Mouse (Mus musculus) stomach, embryonic 15.5 days (tissue): ENCODE data around the gene A030014E15Rik. TPM values are rescaled to one million over a fixed set of nuclear protein-coding genes. Genes with fewer than 3 reads are reported as not detected.
"Not testable (repeated sequence)": the region's sequence is repeated elsewhere in the genome, so short reads cannot be mapped to it uniquely, and the experiment has no call there.

Source experiments
- ATAC-seq: fragments of 200-750 bp; cut with Nextera tagmentation; 2 replicates; pipeline ENCODE4 v1.8.0; 2017; ENCODE audit warnings: low read depth, moderate number of reproducible peaks, moderate TSS enrichment; ENCODE audit not compliant: insufficient read depth, low FRiP score
- H3K27ac ChIP-seq: fragments of 300-500 bp; sonication (generic); 2 replicates; pipeline ENCODE4 v1.5.1; 2015; ENCODE audit warnings: mild to moderate bottlenecking, inconsistent platforms
- H3K27me3 ChIP-seq: fragments of 300-500 bp; sonication (generic); replicated peaks from 2 replicates; pipeline ENCODE4 v1.6.1; 2015; ENCODE audit warnings: inconsistent platforms
- H3K36me3 ChIP-seq: fragments of 300-500 bp; sonication (generic); 2 replicates; pipeline ENCODE4 v1.6.1; 2015; ENCODE audit warnings: inconsistent platforms
- H3K4me1 ChIP-seq: fragments of 300-500 bp; sonication (generic); 2 replicates; pipeline ENCODE4 v1.6.1; 2015; ENCODE audit warnings: inconsistent platforms
- H3K4me2 ChIP-seq: fragments of 300-500 bp; sonication (generic); 2 replicates; pipeline ENCODE4 v1.6.1; 2015; ENCODE audit warnings: mild to moderate bottlenecking, inconsistent platforms
- H3K4me3 ChIP-seq: fragments of 300-500 bp; sonication (generic); replicated peaks from 2 replicates; pipeline ENCODE4 v1.5.1; 2015; ENCODE audit warnings: inconsistent platforms
- H3K9ac ChIP-seq: fragments of 300-500 bp; sonication (generic); 2 replicates; pipeline ENCODE4 v1.6.1; 2015; ENCODE audit warnings: inconsistent platforms
- H3K9me3 ChIP-seq: fragments of 300-500 bp; sonication (generic); 2 replicates; pipeline ENCODE4 v1.6.1; 2016; ENCODE audit warnings: inconsistent platforms
- WGBS: fragments of 180-500 bp; shearing (Covaris S2); methylation state at CpG from one replicate; pipeline ENCODE4 v1.1.7; 2015; 5-methylcytosine and 5-hydroxymethylcytosine counted together
- polyA plus RNA-seq: library from polyadenylated mRNA; unstranded; fragments of >200 nt; fragmentation: Nextera tagmentation; extraction: Ambion mirVana; gene quantifications from 2 replicates; pipeline ENCODE4 v1.2.1, GENCODE M21; 2015

The A030014E15Rik gene
- polyA plus RNA-seq, 1 experiment from 2014 or later: not detected

- H3K9me3 ChIP-seq, ATAC-seq, H3K27me3 ChIP-seq, H3K4me3 ChIP-seq, H3K4me1 ChIP-seq, H3K9ac ChIP-seq, H3K4me2 ChIP-seq, H3K36me3 ChIP-seq, H3K27ac ChIP-seq: not testable (repeated sequence)
- no CpG with 5 or more reads among the region's 6 CpGs for WGBS
Measured at GRCm38 (mm10) chr1:82943295-82943694, 18.6 kb downstream of the A030014E15Rik start, which contains the start of gene A030003K21Rik. Gene A030003K21Rik, minus strand, starts transcription at chr1:82943388.

- H3K4me2 ChIP-seq, ATAC-seq, H3K9me3 ChIP-seq, H3K9ac ChIP-seq, H3K27ac ChIP-seq, H3K36me3 ChIP-seq, H3K4me3 ChIP-seq, H3K27me3 ChIP-seq, H3K4me1 ChIP-seq: not testable (repeated sequence)
- 100% methylated on average over 1 of the region's 2 CpGs for WGBS
Measured at GRCm38 (mm10) chr1:82946029-82946428, 21.3 kb downstream of the A030014E15Rik start.

- Histone ChIP-seq H3K4me2 (no peak overlapping the region), H3K27me3 (no peaks in the 10 kb centered on the region), H3K27ac (no peak overlapping the region), H3K36me3 (no peaks in the 10 kb centered on the region), H3K4me1 (no peaks in the 10 kb centered on the region), H3K9me3 (no peaks in the 10 kb centered on the region), H3K4me3 (no peak overlapping the region), H3K9ac (no peak overlapping the region)
- 88% methylated on average over 2 of the region's 2 CpGs for WGBS
- ATAC-seq: no peak
Measured at GRCm38 (mm10) chr1:82948601-82949000, 23.9 kb downstream of the A030014E15Rik start.

GRCm38 (mm10) chr1:82955913-82956312 lies 31.2 kb downstream of the A030014E15Rik start, which contains the start of gene Gm7544:
Gene Gm7544, minus strand, starts transcription at chr1:82956013.
- H3K36me3 ChIP-seq, H3K9me3 ChIP-seq, H3K4me3 ChIP-seq, ATAC-seq, H3K27ac ChIP-seq, H3K4me1 ChIP-seq, H3K4me2 ChIP-seq, H3K9ac ChIP-seq, H3K27me3 ChIP-seq: not testable (repeated sequence)

- 78% methylated on average over 11 of the region's 11 CpGs for WGBS
- H3K4me1 ChIP-seq: no peaks in the 10 kb centered on the region
- no peaks in the 10 kb centered on the region for H3K36me3 ChIP-seq
- ATAC-seq: no peak
- no peaks in the 10 kb centered on the region for H3K9me3 ChIP-seq
- H3K27ac ChIP-seq: no peak within 1 kb of the TSS
- no peak within 1 kb of the TSS for H3K4me3 ChIP-seq
- no peaks in the 10 kb centered on the region for H3K27me3 ChIP-seq
- no peak within 1 kb of the TSS for H3K4me2 ChIP-seq
- no peak within 1 kb of the TSS for H3K9ac ChIP-seq
Measured at GRCm38 (mm10) chr1:82959870-82960385, 35.2 kb downstream of the A030014E15Rik start, which contains the start of gene Gm47955. Gene Gm47955, plus strand, starts transcription at chr1:82960286.

GRCm38 (mm10) chr1:82966413-82966812 lies 41.7 kb downstream of the A030014E15Rik start:
- Histone ChIP-seq H3K27ac (no peak overlapping the region), H3K4me1 (no peaks in the 10 kb centered on the region), H3K36me3 (no peaks in the 10 kb centered on the region), H3K4me3 (no peak overlapping the region), H3K9ac (no peak overlapping the region), H3K4me2 (no peak overlapping the region), H3K27me3 (no peaks in the 10 kb centered on the region), H3K9me3 (no peaks in the 10 kb centered on the region)
- 60% methylated on average over 3 of the region's 3 CpGs for WGBS
- no peak for ATAC-seq

- H3K27ac ChIP-seq: no peak overlapping the region
- no peak; the same call in 1 of the 2 replicates for ATAC-seq
- no peak overlapping the region for H3K4me3 ChIP-seq
- no peaks in the 10 kb centered on the region for H3K36me3 ChIP-seq
- WGBS: 25% methylated on average over 4 of the region's 4 CpGs
- no peaks in the 10 kb centered on the region for H3K4me1 ChIP-seq
- H3K9ac ChIP-seq: no peak overlapping the region
- H3K4me2 ChIP-seq: no peak overlapping the region
- no peaks in the 10 kb centered on the region for H3K27me3 ChIP-seq
- no peaks in the 10 kb centered on the region for H3K9me3 ChIP-seq
Measured at GRCm38 (mm10) chr1:82972046-82972445, 47.3 kb downstream of the A030014E15Rik start.

GRCm38 (mm10) chr1:82973244-82973643 lies 48.5 kb downstream of the A030014E15Rik start:
- H3K9me3 ChIP-seq: no peaks in the 10 kb centered on the region

GRCm38 (mm10) chr1:82973901-82974300 lies 49.2 kb downstream of the A030014E15Rik start:
- Histone ChIP-seq H3K27ac (no peak overlapping the region), H3K36me3 (no peaks in the 10 kb centered on the region), H3K4me1 (no peaks in the 10 kb centered on the region), H3K4me2 (no peak overlapping the region), H3K9ac (no peak overlapping the region), H3K4me3 (no peak overlapping the region), H3K27me3 (no peaks in the 10 kb centered on the region), H3K9me3 (no peaks in the 10 kb centered on the region)
- 60% methylated on average over 6 of the region's 6 CpGs for WGBS
- ATAC-seq: no peak

More at GRCm38 (mm10) chr1:82973244-82973643, 48.5 kb downstream of the A030014E15Rik start:
- no peaks in the 10 kb centered on the region for H3K4me1 ChIP-seq
- no peak overlapping the region for H3K4me2 ChIP-seq
- H3K27me3 ChIP-seq: no peaks in the 10 kb centered on the region
- H3K27ac ChIP-seq: no peak overlapping the region
- no peak overlapping the region for H3K4me3 ChIP-seq
- H3K9ac ChIP-seq: no peak overlapping the region
- ATAC-seq: no peak
- H3K36me3 ChIP-seq: no peaks in the 10 kb centered on the region
- 78% methylated on average over 1 of the region's 1 CpGs for WGBS

- Histone ChIP-seq H3K9me3 (no peaks in the 10 kb centered on the region), H3K4me1 (no peaks in the 10 kb centered on the region), H3K4me3 (no peak overlapping the region), H3K4me2 (no peak overlapping the region), H3K36me3 (no peaks in the 10 kb centered on the region), H3K9ac (no peak overlapping the region), H3K27me3 (no peaks in the 10 kb centered on the region), H3K27ac (no peak overlapping the region)
- no peak for ATAC-seq
- WGBS: 64% methylated on average over 9 of the region's 9 CpGs
Measured at GRCm38 (mm10) chr1:82974342-82974741, 49.6 kb downstream of the A030014E15Rik start.

Other genes with a start within 250 kb of the A030014E15Rik start
- gene Mff, start 200.0 kb upstream of the A030014E15Rik start, polyA plus RNA-seq: 175 and 178 TPM in 2 replicates
- 28.3 and 35.1 TPM in 2 replicates for gene Tm4sf20, start 156.5 kb upstream of the A030014E15Rik start, polyA plus RNA-seq
- not detected in 2 replicates for gene Gm47791, start 153.7 kb upstream of the A030014E15Rik start, polyA plus RNA-seq
- gene Agfg1, start 85.4 kb upstream of the A030014E15Rik start, polyA plus RNA-seq: 27.0 and 27.9 TPM in 2 replicates
- 0.28 TPM in 1 of 2 replicates, not detected in the other for gene A030005L19Rik, start 11.6 kb upstream of the A030014E15Rik start, polyA plus RNA-seq
- not detected in 2 replicates for gene Gm6217, start 6.5 kb downstream of the A030014E15Rik start, polyA plus RNA-seq
- gene A030003K21Rik, start 18.5 kb downstream of the A030014E15Rik start, polyA plus RNA-seq: not detected in 2 replicates
- not detected in 2 replicates for gene Gm7544, start 31.1 kb downstream of the A030014E15Rik start, polyA plus RNA-seq
- not detected in 2 replicates for gene Gm47955, start 35.4 kb downstream of the A030014E15Rik start, polyA plus RNA-seq
- gene Gm47959, start 75.6 kb downstream of the A030014E15Rik start, polyA plus RNA-seq: not detected in 2 replicates
- gene Slc19a3, start 113.5 kb downstream of the A030014E15Rik start, polyA plus RNA-seq: 0.55 and 0.71 TPM in 2 replicates
- not detected in 2 replicates for gene Krtap28-10, start 117.6 kb downstream of the A030014E15Rik start, polyA plus RNA-seq
- not detected in 2 replicates for gene Gm47969, start 120.0 kb downstream of the A030014E15Rik start, polyA plus RNA-seq
- gene A030005K14Rik, start 134.5 kb downstream of the A030014E15Rik start, polyA plus RNA-seq: not detected in 2 replicates
- gene Krtap28-13, start 136.0 kb downstream of the A030014E15Rik start, polyA plus RNA-seq: not detected in 2 replicates
- 7.2 and 8.6 TPM in 2 replicates for gene Ccl20, start 191.8 kb downstream of the A030014E15Rik start, polyA plus RNA-seq
- 0.08 and 0.23 TPM in 2 replicates for gene Daw1, start 234.8 kb downstream of the A030014E15Rik start, polyA plus RNA-seq